8 mouse cellular contexts compared by ENCODE assay signal in the genomic region with DNA sequence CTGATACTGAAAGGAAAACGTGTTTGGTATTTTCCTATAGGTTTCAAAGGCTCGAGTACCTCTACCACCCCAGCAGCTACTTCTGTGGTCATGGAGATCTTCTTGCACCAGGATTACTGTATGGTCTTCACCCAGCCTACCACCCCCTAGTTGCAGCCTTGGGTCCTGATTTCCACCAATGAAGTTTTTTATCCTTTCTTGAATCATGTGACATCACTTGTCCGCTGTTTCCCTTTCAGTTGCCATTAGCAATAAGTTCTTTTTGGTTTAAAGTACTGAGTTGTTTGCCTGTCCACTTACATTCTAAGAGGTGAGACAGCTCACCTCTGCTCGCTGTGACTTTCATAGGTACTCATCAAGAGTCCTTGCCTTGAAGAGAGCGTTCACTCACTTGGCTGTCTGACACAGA. TPM values are rescaled to one million over a fixed set of nuclear protein-coding genes. Genes with fewer than 3 reads are reported as not detected.
DNase-seq lines count a peak whose midpoint lies in the region; ATAC-seq and TF ChIP-seq lines count a peak whose summit lies in the region.

No protein-coding gene starts in this region.

- TF ChIP-seq EP300 in liver, embryonic 14.5 days (IDR thresholded peaks at IDR 0.05; ENCODE audit: low read depth), result no peak

- peak overlapping the region; percentile 83; the same call in 1 of the 2 replicates for H3K27ac ChIP-seq in embryonic facial prominence, embryonic 14.5 days (replicated peaks; ENCODE audit: low read depth, low read length)
- no peak overlapping the region for H3K27ac ChIP-seq in liver, embryonic 14.5 days
- H3K27ac ChIP-seq in neural tube, embryonic 13.5 days (replicated peaks), result peak overlapping the region; percentile 88

- H3K9ac ChIP-seq in embryonic facial prominence, embryonic 14.5 days (ENCODE audit: low read depth, low read length), result peak overlapping the region; percentile 94
- peak overlapping the region; percentile 81 for H3K9ac ChIP-seq in liver, embryonic 14.5 days (replicated peaks)
- H3K9ac ChIP-seq in neural tube, embryonic 13.5 days, result peak overlapping the region; percentile 88

- ATAC-seq in embryonic facial prominence, embryonic 14.5 days (ENCODE audit: low read depth), result peak; percentile 67
- peak; percentile 53 for ATAC-seq in liver, embryonic 14.5 days (ENCODE audit: insufficient read depth)
- ATAC-seq in neural tube, embryonic 13.5 days (ENCODE audit: low read depth), result peak; percentile 84

- H3K4me1 ChIP-seq in embryonic facial prominence, embryonic 14.5 days (ENCODE audit: control insufficient read depth, insufficient read depth, low read length), result 0 out of 2 replicates have a peak, but pooled peaks cover 6% of the 10 kb centered on the region
- H3K4me1 ChIP-seq in liver, embryonic 14.5 days (replicated peaks; ENCODE audit: control insufficient read depth in 2 of 2, insufficient read depth in 2 of 2, low read length in 1 of 2), result peaks cover 0 to 4% of the 10 kb centered on the region in 2 experiments; a peak in 2 of 4 replicates
- H3K4me1 ChIP-seq in neural tube, embryonic 13.5 days (replicated peaks), result peaks cover 6% of the 10 kb centered on the region

- H3K27me3 ChIP-seq in embryonic facial prominence, embryonic 14.5 days (replicated peaks; ENCODE audit: control insufficient read depth, insufficient read depth, low read length), result no peaks in the 10 kb centered on the region
- H3K27me3 ChIP-seq in liver, embryonic 14.5 days (ENCODE audit: control insufficient read depth, insufficient read depth, low read length), result no peaks in the 10 kb centered on the region
- no peaks in the 10 kb centered on the region for H3K27me3 ChIP-seq in neural tube, embryonic 13.5 days

- 36% methylated on average over 5 of the region's 5 CpGs for WGBS in embryonic facial prominence, embryonic 14.5 days
- 34% methylated on average over 5 of the region's 5 CpGs for WGBS in liver, embryonic 14.5 days (ENCODE audit: insufficient replicate concordance)
- WGBS in neural tube, embryonic 13.5 days, result 43% methylated on average over 5 of the region's 5 CpGs

- H3K36me3 ChIP-seq in embryonic facial prominence, embryonic 14.5 days (ENCODE audit: control insufficient read depth, insufficient read depth, low read length), result 0 out of 2 replicates have a peak, but pooled peaks cover 6% of the 10 kb centered on the region
- H3K36me3 ChIP-seq in liver, embryonic 14.5 days (replicated peaks; ENCODE audit: control insufficient read depth, insufficient read depth, low read depth), result no peaks in the 10 kb centered on the region
- no peaks in the 10 kb centered on the region for H3K36me3 ChIP-seq in neural tube, embryonic 13.5 days

- H3K4me2 ChIP-seq in embryonic facial prominence, embryonic 14.5 days (ENCODE audit: low read depth, low read length), result peak overlapping the region; percentile 63
- peak overlapping the region; percentile 79 for H3K4me2 ChIP-seq in liver, embryonic 14.5 days (ENCODE audit: low read depth)
- peak overlapping the region; percentile 73 for H3K4me2 ChIP-seq in neural tube, embryonic 13.5 days

- H3K9me3 ChIP-seq in embryonic facial prominence, embryonic 14.5 days (ENCODE audit: control insufficient read depth, low read length), result no peaks in the 10 kb centered on the region
- no peaks in the 10 kb centered on the region for H3K9me3 ChIP-seq in liver, embryonic 14.5 days (ENCODE audit: control insufficient read depth, low read length)
- H3K9me3 ChIP-seq in neural tube, embryonic 13.5 days, result no peaks in the 10 kb centered on the region

- DNase-seq in heart, adult 8-10 months (ENCODE audit: low spot score), result peak; percentile 42
- no peak for DNase-seq in heart, postnatal 4 days
- DNase-seq in ES-CJ7 (ENCODE audit: low read depth, low spot score), result peak; percentile 23
- peak; percentile 47 for DNase-seq in embryonic facial prominence, embryonic 14.5 days (ENCODE audit: low spot score)
- peak; percentile 82 for DNase-seq in induced T-regulatory cell, adult 2 months (ENCODE audit: low read depth)
- DNase-seq in liver, embryonic 14.5 days (ENCODE audit: low read depth in 3 of 3, low spot score in 3 of 3), result no peak
- DNase-seq in ovary, postnatal 14 days (ENCODE audit: low spot score), result no peak

- H3K4me3 ChIP-seq in embryonic facial prominence, embryonic 14.5 days (ENCODE audit: low read depth, low read length), result peak overlapping the region; percentile 91
- peak overlapping the region; percentile 68 to 88 for H3K4me3 ChIP-seq in liver, embryonic 14.5 days (ENCODE audit: insufficient read depth in 1 of 2, low read depth in 2 of 2, low read length in 2 of 2)
- peak overlapping the region; percentile 85 for H3K4me3 ChIP-seq in neural tube, embryonic 13.5 days

- no peak for TF ChIP-seq CTCF in liver, embryonic 14.5 days (IDR thresholded peaks at IDR 0.05; ENCODE audit: low read depth)

RNA-seq across cellular contexts. Expression of gene Tigd2, which starts 0.6 kb away (rescaled TPM):
- total RNA-seq in heart, adult 8-10 months (2022), result 10 to 100 TPM; 10.7 to 14.2 (median 12.3) TPM
- 10 to 100 TPM; 12.3 to 12.9 TPM for total RNA-seq in heart, postnatal 4 days (2021)
- polyA plus RNA-seq in embryonic facial prominence, embryonic 14.5 days (2014; fragmentation: Nextera tagmentation; extraction: Ambion mirVana), result 13.1 and 13.4 TPM in 2 replicates
- 0.89 and 1.2 TPM in 2 replicates for polyA plus RNA-seq in liver, embryonic 14.5 days (2012; rRNA removed)
- 3.5 and 3.6 TPM in 2 replicates for polyA plus RNA-seq in liver, embryonic 14.5 days (2014; fragmentation: Nextera tagmentation; extraction: Ambion mirVana)
- 9.3 and 10.2 TPM in 2 replicates for polyA plus RNA-seq in neural tube, embryonic 13.5 days (2015; fragmentation: Nextera tagmentation; extraction: Ambion mirVana)

Comparison
In these comparisons a context has a peak if more than half of its experiments do, and no peak if none do; other contexts are left out.
1. DNase-seq: peak in heart, adult 8-10 months (single experiment), ES-CJ7 (single experiment), embryonic facial prominence, embryonic 14.5 days (single experiment) and induced T-regulatory cell, adult 2 months (single experiment); none in heart, postnatal 4 days (single experiment), liver, embryonic 14.5 days (0 of 3) and ovary, postnatal 14 days (single experiment).
2. Peak in every context shown above with its lines, with median percentiles within 50 percentile points of each other: ATAC-seq, H3K4me2 ChIP-seq, H3K4me3 ChIP-seq and H3K9ac ChIP-seq.